ENCODE assay signal across 9 mouse cellular contexts in the genomic region with DNA sequence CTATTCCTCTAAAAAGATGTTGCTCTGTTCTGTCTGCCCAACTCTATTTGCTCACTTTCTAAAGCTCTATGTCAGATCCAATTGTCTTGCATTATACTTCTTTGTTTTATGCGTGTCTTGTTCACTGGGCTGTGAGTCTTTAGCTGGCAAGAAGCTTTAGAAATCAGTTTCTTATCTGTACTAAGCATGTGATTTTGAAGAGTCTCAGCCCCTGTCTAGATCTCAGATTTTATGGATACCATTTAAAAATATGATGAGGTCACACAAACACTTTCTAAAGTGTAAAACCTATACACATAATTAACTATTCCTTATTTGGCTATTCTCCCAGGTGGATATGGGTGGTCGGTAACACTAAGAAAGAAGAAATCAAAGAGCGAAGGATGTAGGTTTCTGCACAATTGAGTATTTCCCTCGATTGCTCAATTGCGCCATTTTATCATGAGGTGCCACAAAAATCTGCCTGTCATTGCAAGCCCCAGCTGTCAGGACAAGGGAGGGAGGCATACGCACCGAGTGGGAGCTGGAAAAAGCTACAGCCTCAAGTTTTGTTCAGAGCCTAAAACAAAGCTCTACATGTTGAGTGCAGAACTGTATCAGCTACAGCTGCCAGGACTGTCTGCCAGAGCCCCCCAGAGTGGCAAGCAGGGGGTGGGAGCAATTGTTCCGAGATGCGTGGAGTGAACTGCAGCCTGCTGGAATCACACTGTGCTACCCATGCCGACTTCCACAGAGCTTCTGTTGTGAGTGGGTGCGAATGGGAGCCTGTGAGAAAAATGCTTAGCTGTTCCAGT. TPM values are rescaled to one million over a fixed set of nuclear protein-coding genes. Genes with fewer than 3 reads are reported as not detected.
A peak's percentile ranks its signal among the peaks of the same experiment; 100 is the strongest.
DNase-seq lines count a peak whose midpoint lies in the region; ATAC-seq and TF ChIP-seq lines count a peak whose summit lies in the region.
"Had no signal": no experiment of that assay in that cellular context is flagged by ENCODE, and none has a peak within 500 bp of the region (broad histone marks: within the 10 kb centered on the region; RNA-seq: fewer than 3 reads in every experiment).

No protein-coding gene starts in this region.

- TF ChIP-seq EP300 in heart, adult 2 months (IDR thresholded peaks at IDR 0.05; ENCODE audit: insufficient read depth, low read depth, low read length), result no peak

- no peaks in the 10 kb centered on the region for H3K9me3 ChIP-seq in heart, embryonic 11.5 days (replicated peaks; ENCODE audit: control insufficient read depth, low read length)
- no peaks in the 10 kb centered on the region for H3K9me3 ChIP-seq in intestine, postnatal 0 days (ENCODE audit: control insufficient read depth)

- intact Hi-C loops in heart, adult 2 months (cut with DNase I), result no loop called here

- DNase-seq in heart, adult 2 months, result no peak
- peak; percentile 32 for DNase-seq in cerebellum, adult 11-12 months
- DNase-seq in layer of hippocampus, adult 18-20 months (ENCODE audit: low spot score in 2 of 2), result peak; percentile 91 to 94
- peak; percentile 66 for DNase-seq in lung, postnatal 10 days
- DNase-seq in thymus, postnatal 14 days, result no peak
- DNase-seq in Muller cell, postnatal 12 days (ENCODE audit: inconsistent ontology term), result no peak

- no peak overlapping the region for H3K9ac ChIP-seq in heart, embryonic 11.5 days (ENCODE audit: low read depth, low read length)
- no peak overlapping the region for H3K9ac ChIP-seq in heart, adult 2 months (ENCODE audit: low read depth, low read length)
- H3K9ac ChIP-seq in intestine, postnatal 0 days (ENCODE audit: low read depth, low read length), result no peak overlapping the region

- WGBS in heart, embryonic 11.5 days (ENCODE audit: insufficient replicate concordance), result 60% methylated on average over 11 of the region's 11 CpGs
- 37% methylated on average over 11 of the region's 11 CpGs for WGBS in heart, adult 2 months
- WGBS in intestine, postnatal 0 days, result 85% methylated on average over 11 of the region's 11 CpGs

- TF ChIP-seq POLR2A in heart, adult 2 months (IDR thresholded peaks at IDR 0.05; ENCODE audit: insufficient read depth, low read depth, low read length), result no peak

- H3K79me2 ChIP-seq in heart, adult 2 months (replicated peaks; ENCODE audit: control insufficient read depth, insufficient read depth, low read length), result no peaks in the 10 kb centered on the region

- no peak; the same call in 1 of the 2 replicates for ATAC-seq in heart, embryonic 11.5 days (replicated peaks; ENCODE audit: insufficient number of reproducible peaks, low FRiP score, low TSS enrichment)
- ATAC-seq in intestine, postnatal 0 days, result no peak

- TF ChIP-seq CTCF in heart, adult 2 months (IDR thresholded peaks at IDR 0.05), result no peak
- TF ChIP-seq CTCF in intestine, postnatal 0 days (IDR thresholded peaks at IDR 0.05; ENCODE audit: low read depth), result no peak

- peak overlapping the region; percentile 34; the same call in 1 of the 2 replicates for H3K4me2 ChIP-seq in heart, embryonic 11.5 days
- H3K4me2 ChIP-seq in intestine, postnatal 0 days (replicated peaks; ENCODE audit: low read depth), result no peak overlapping the region

- no peaks in the 10 kb centered on the region for H3K4me1 ChIP-seq in heart, embryonic 11.5 days (ENCODE audit: control insufficient read depth, insufficient read depth, low read length)
- H3K4me1 ChIP-seq in heart, adult 2 months (ENCODE audit: control insufficient read depth, insufficient read depth, low read length), result no peaks in the 10 kb centered on the region
- H3K4me1 ChIP-seq in intestine, postnatal 0 days (replicated peaks; ENCODE audit: control insufficient read depth, insufficient read depth, low read length), result no peaks in the 10 kb centered on the region

- no peaks in the 10 kb centered on the region for H3K27me3 ChIP-seq in heart, embryonic 11.5 days (ENCODE audit: control insufficient read depth, insufficient read depth, low read length)
- no peaks in the 10 kb centered on the region for H3K27me3 ChIP-seq in heart, adult 2 months (ENCODE audit: control insufficient read depth, insufficient read depth, low read length)
- no peaks in the 10 kb centered on the region for H3K27me3 ChIP-seq in intestine, postnatal 0 days (replicated peaks; ENCODE audit: control insufficient read depth, insufficient read depth, low read length)

- no peaks in the 10 kb centered on the region for H3K36me3 ChIP-seq in heart, embryonic 11.5 days (ENCODE audit: control insufficient read depth, insufficient read depth, low read length)
- H3K36me3 ChIP-seq in heart, adult 2 months (ENCODE audit: control insufficient read depth, insufficient read depth, low read length), result no peaks in the 10 kb centered on the region
- no peaks in the 10 kb centered on the region for H3K36me3 ChIP-seq in intestine, postnatal 0 days (ENCODE audit: control insufficient read depth, insufficient read depth)

- no peak overlapping the region for H3K27ac ChIP-seq in heart, embryonic 11.5 days (ENCODE audit: low read depth, low read length)
- no peak overlapping the region for H3K27ac ChIP-seq in heart, adult 2 months
- H3K27ac ChIP-seq in intestine, postnatal 0 days (ENCODE audit: low read depth, low read length), result no peak overlapping the region

- H3K4me3 ChIP-seq in heart, embryonic 11.5 days (ENCODE audit: low read depth, low read length), result no peak overlapping the region
- H3K4me3 ChIP-seq in heart, adult 2 months, result no peak overlapping the region
- no peak overlapping the region for H3K4me3 ChIP-seq in intestine, postnatal 0 days (ENCODE audit: low read depth, low read length)

RNA-seq across cellular contexts. Expression of a gene that starts 47.6 kb away (rescaled TPM):
- polyA plus RNA-seq in heart, embryonic 11.5 days (2014; fragmentation: Nextera tagmentation; extraction: Ambion mirVana), result 2.7 and 4.1 TPM in 2 replicates
- total RNA-seq in heart, adult 2 months (2021), result under 1 TPM; 0.08 to 0.09 TPM
- 0.20 TPM in 1 of 2 replicates, not detected in the other for polyA plus RNA-seq in heart, adult 2 months (2012; rRNA removed)
- 100 to 1,000 TPM; 191 to 210 TPM for total RNA-seq in layer of hippocampus, adult 18-20 months (2021)
- polyA plus RNA-seq in intestine, postnatal 0 days (2015; fragmentation: Nextera tagmentation; extraction: Ambion mirVana), result 0.95 and 1.2 TPM in 2 replicates
- total RNA-seq: liver, adult 2 months had no signal
- polyA plus RNA-seq: liver, adult 2 months had no signal

Comparison
In these comparisons a context has a peak if more than half of its experiments do, and no peak if none do; other contexts are left out.
1. DNase-seq: peak in cerebellum, adult 11-12 months (single experiment), layer of hippocampus, adult 18-20 months (2 of 2) and lung, postnatal 10 days (single experiment); none in heart, adult 2 months (0 of 2), thymus, postnatal 14 days (single experiment) and Muller cell, postnatal 12 days (single experiment).